Mouse (Mus musculus) left cerebral cortex, postnatal 14 days (tissue): ENCODE measurements around the gene Hipk3. TPM values are rescaled to one million over a fixed set of nuclear protein-coding genes. Genes with fewer than 3 reads are reported as not detected.

Experiments
- DNase-seq, 2 experiments: peaks; one replicate each; pipeline ENCODE4 v3.0.0; 2021 to 2022; ENCODE audit warnings: low spot score in 2 of 2, mixed read lengths in 1 of 2
- intact Hi-C: fragments of 180-260 bp; cut with DNase I; formaldehyde crosslinking; loops from one replicate; pipeline ENCODE4 v1.15.1; 2025
- microRNA-seq, 2 experiments: library from miRNA; unstranded; fragments of <30 nt; microRNA quantifications; one replicate each; pipeline ENCODE4 v1.2.0; 2022
- total RNA-seq, 2 experiments: library from RNA; stranded (reverse); gene quantifications; 2 replicates each; pipeline ENCODE4 v1.2.3; 2021

The Hipk3 gene
- total RNA-seq, 2 experiments from 2014 or later = 65.4 to 68.8 TPM

- DNase-seq = no peak
- intact Hi-C loops = no loop called here
These were observed 108.3 kb downstream of the Hipk3 start for GRCm38 (mm10) chr2:104385941-104386340.

GRCm38 (mm10) chr2:104383589-104383988 is 110.7 kb downstream of the Hipk3 start:
- intact Hi-C loops = no loop called here
- DNase-seq = no peak

- peak; percentile 23 to 68 for DNase-seq
- intact Hi-C loops = no loop called here
These were observed 111.4 kb downstream of the Hipk3 start for GRCm38 (mm10) chr2:104382813-104383212.

GRCm38 (mm10) chr2:104379304-104379703 is 114.9 kb downstream of the Hipk3 start:
- no peak for DNase-seq
- intact Hi-C loops = no loop called here

- no peak for DNase-seq
- intact Hi-C loops = no loop called here
These were observed 115.5 kb downstream of the Hipk3 start for GRCm38 (mm10) chr2:104378791-104379190.

GRCm38 (mm10) chr2:104377990-104378389 is 116.3 kb downstream of the Hipk3 start:
- intact Hi-C loops = no loop called here
- DNase-seq = no peak

Small RNA genes within 50 kb of the gene (microRNA-seq; reads per million reads assigned to microRNA genes)
- gene Mir1902 = 0 reads per million in 2 experiments

Other genes with a start within 250 kb of the Hipk3 start
- 100 to 1,000 TPM; 115 to 126 TPM for gene D430041D05Rik, start 83.4 kb downstream of the Hipk3 start, total RNA-seq
- gene Cstf3, start 96.1 kb upstream of the Hipk3 start, total RNA-seq = 10 to 100 TPM; 40.1 to 44.0 TPM
- 10 to 100 TPM; 47.1 to 47.9 TPM for gene Tcp11l1, start 217.7 kb upstream of the Hipk3 start, total RNA-seq
- gene Pin1rt1, start 221.9 kb upstream of the Hipk3 start, total RNA-seq = not detected
- gene Depdc7, start 248.4 kb upstream of the Hipk3 start, total RNA-seq = 1 to 10 TPM; 1.0 to 1.7 TPM